Mouse (Mus musculus) midbrain, embryonic 12.5 days (tissue): ENCODE data around the gene Gramd1b. TPM values are rescaled to one million over a fixed set of nuclear protein-coding genes. Genes with fewer than 3 reads are reported as not detected.

ENCODE experiments used
- ATAC-seq: fragments of 200-750 bp; cut with Nextera tagmentation; 2 replicates; pipeline ENCODE4 v1.8.0; 2017; ENCODE audit warnings: low read depth, moderate TSS enrichment, moderate library complexity; ENCODE audit not compliant: low FRiP score
- H3K27ac ChIP-seq: fragments of 300-500 bp; sonication (generic); replicated peaks from 2 replicates; pipeline ENCODE4 v1.5.1; 2016; ENCODE audit warnings: mild to moderate bottlenecking
- H3K27me3 ChIP-seq: fragments of 300-500 bp; sonication (generic); 2 replicates; pipeline ENCODE4 v1.6.1; 2016; ENCODE audit warnings: mild to moderate bottlenecking
- H3K36me3 ChIP-seq: fragments of 300-500 bp; sonication (generic); 2 replicates; pipeline ENCODE4 v1.6.1; 2016
- H3K4me1 ChIP-seq: fragments of 300-500 bp; sonication (generic); 2 replicates; pipeline ENCODE4 v1.6.1; 2016
- H3K4me2 ChIP-seq: fragments of 300-500 bp; sonication (generic); replicated peaks from 2 replicates; pipeline ENCODE4 v1.6.1; 2016; ENCODE audit warnings: mild to moderate bottlenecking, moderate library complexity
- H3K4me3 ChIP-seq: fragments of 300-500 bp; sonication (generic); 2 replicates; pipeline ENCODE4 v1.5.1; 2016; ENCODE audit warnings: mild to moderate bottlenecking
- H3K9ac ChIP-seq: fragments of 300-500 bp; sonication (generic); replicated peaks from 2 replicates; pipeline ENCODE4 v1.6.1; 2016; ENCODE audit warnings: mild to moderate bottlenecking, moderate library complexity
- H3K9me3 ChIP-seq: fragments of 300-500 bp; sonication (generic); 2 replicates; pipeline ENCODE4 v1.6.1; 2016; ENCODE audit warnings: mild to moderate bottlenecking
- WGBS: fragments of 180-500 bp; shearing (Covaris S2); methylation state at CpG from one replicate; pipeline ENCODE4 v1.1.7; 2016; 5-methylcytosine and 5-hydroxymethylcytosine counted together
- polyA plus RNA-seq: library from polyadenylated mRNA; unstranded; fragments of >200 nt; fragmentation: Nextera tagmentation; extraction: Ambion mirVana; gene quantifications from 2 replicates; pipeline ENCODE4 v1.2.1, GENCODE M21; 2016

Gene Gramd1b
- polyA plus RNA-seq, 1 experiment from 2014 or later: 5.4 TPM

GRCm38 (mm10) chr9:40469403-40470137 lies 61.6 kb downstream of the Gramd1b start:
- H3K4me1 ChIP-seq: no peaks in the 10 kb centered on the region; the same call in 1 of the 2 replicates
- 79% methylated on average over 15 of the region's 15 CpGs for WGBS
- H3K27me3 ChIP-seq: no peaks in the 10 kb centered on the region
- no peaks in the 10 kb centered on the region for H3K9me3 ChIP-seq
- no peak overlapping the region for H3K27ac ChIP-seq
- no peak overlapping the region for H3K4me3 ChIP-seq
- no peak for ATAC-seq
- H3K9ac ChIP-seq: no peak overlapping the region
- H3K4me2 ChIP-seq: no peak overlapping the region
- no peaks in the 10 kb centered on the region for H3K36me3 ChIP-seq

- Histone ChIP-seq H3K9ac (no peak overlapping the region), H3K9me3 (no peaks in the 10 kb centered on the region), H3K27ac (no peak overlapping the region), H3K36me3 (no peaks in the 10 kb centered on the region), H3K27me3 (no peaks in the 10 kb centered on the region), H3K4me1 (no peaks in the 10 kb centered on the region; the same call in 1 of the 2 replicates), H3K4me3 (no peak overlapping the region), H3K4me2 (no peak overlapping the region)
- 69% methylated on average over 7 of the region's 7 CpGs for WGBS
- no peak for ATAC-seq
Observed at GRCm38 (mm10) chr9:40466782-40467181, 64.4 kb downstream of the Gramd1b start.

- no peak for ATAC-seq
- H3K27ac ChIP-seq: no peak overlapping the region
- no peaks in the 10 kb centered on the region for H3K36me3 ChIP-seq
- H3K4me1 ChIP-seq: peaks cover 4% of the 10 kb centered on the region; the same call in 1 of the 2 replicates
- no peak overlapping the region for H3K9ac ChIP-seq
- 90% methylated on average over 5 of the region's 5 CpGs for WGBS
- no peak overlapping the region for H3K4me3 ChIP-seq
- H3K4me2 ChIP-seq: no peak overlapping the region
- no peaks in the 10 kb centered on the region for H3K9me3 ChIP-seq
- H3K27me3 ChIP-seq: no peaks in the 10 kb centered on the region
Observed at GRCm38 (mm10) chr9:40465596-40465995, 65.6 kb downstream of the Gramd1b start.

GRCm38 (mm10) chr9:40462401-40462800 lies 68.8 kb downstream of the Gramd1b start:
- no peak overlapping the region for H3K4me2 ChIP-seq
- WGBS: 61% methylated on average over 6 of the region's 6 CpGs
- H3K36me3 ChIP-seq: no peaks in the 10 kb centered on the region
- no peak overlapping the region for H3K27ac ChIP-seq
- 0 out of 2 replicates have a peak, but pooled peaks cover 4% of the 10 kb centered on the region for H3K4me1 ChIP-seq
- ATAC-seq: no peak
- peaks cover 7% of the 10 kb centered on the region; the same call in 1 of the 2 replicates for H3K27me3 ChIP-seq
- no peak overlapping the region for H3K9ac ChIP-seq
- H3K9me3 ChIP-seq: no peaks in the 10 kb centered on the region
- no peak overlapping the region for H3K4me3 ChIP-seq

- H3K9ac ChIP-seq: no peak overlapping the region
- no peak overlapping the region for H3K4me2 ChIP-seq
- no peaks in the 10 kb centered on the region for H3K9me3 ChIP-seq
- ATAC-seq: no peak
- no peaks in the 10 kb centered on the region for H3K36me3 ChIP-seq
- 45% methylated on average over 6 of the region's 6 CpGs for WGBS
- H3K27me3 ChIP-seq: peaks cover 23% of the 10 kb centered on the region
- H3K4me3 ChIP-seq: no peak overlapping the region
- H3K4me1 ChIP-seq: peaks cover 12% of the 10 kb centered on the region
- H3K27ac ChIP-seq: no peak overlapping the region
Observed at GRCm38 (mm10) chr9:40460781-40461180, 70.4 kb downstream of the Gramd1b start.

GRCm38 (mm10) chr9:40459304-40460280 lies 71.6 kb downstream of the Gramd1b start:
- no peak for ATAC-seq

GRCm38 (mm10) chr9:40458559-40459303 lies 72.5 kb downstream of the Gramd1b start:
- no peak overlapping the region for H3K9ac ChIP-seq
- ATAC-seq: no peak
- H3K27me3 ChIP-seq: peaks cover 43% of the 10 kb centered on the region
- WGBS: 83% methylated on average over 4 of the region's 4 CpGs
- peaks cover 18% of the 10 kb centered on the region for H3K4me1 ChIP-seq
- H3K4me2 ChIP-seq: no peak overlapping the region
- no peak overlapping the region for H3K27ac ChIP-seq
- no peaks in the 10 kb centered on the region for H3K36me3 ChIP-seq
- H3K9me3 ChIP-seq: no peaks in the 10 kb centered on the region
- H3K4me3 ChIP-seq: no peak overlapping the region

More at GRCm38 (mm10) chr9:40459304-40460280, 71.6 kb downstream of the Gramd1b start:
- no peaks in the 10 kb centered on the region for H3K9me3 ChIP-seq
- no peaks in the 10 kb centered on the region for H3K36me3 ChIP-seq
- H3K27me3 ChIP-seq: peaks cover 35% of the 10 kb centered on the region
- WGBS: 79% methylated on average over 5 of the region's 5 CpGs
- H3K4me3 ChIP-seq: no peak overlapping the region
- no peak overlapping the region for H3K4me2 ChIP-seq
- no peak overlapping the region for H3K27ac ChIP-seq
- H3K4me1 ChIP-seq: peaks cover 18% of the 10 kb centered on the region
- no peak overlapping the region for H3K9ac ChIP-seq

GRCm38 (mm10) chr9:40457448-40457847 lies 73.7 kb downstream of the Gramd1b start:
- Histone ChIP-seq H3K36me3 (no peaks in the 10 kb centered on the region), H3K9me3 (no peaks in the 10 kb centered on the region), H3K4me3 (no peak overlapping the region), H3K27ac (no peak overlapping the region), H3K4me2 (no peak overlapping the region), H3K9ac (no peak overlapping the region), H3K27me3 (peaks cover 47% of the 10 kb centered on the region), H3K4me1 (peaks cover 18% of the 10 kb centered on the region)
- 73% methylated on average over 5 of the region's 5 CpGs for WGBS
- ATAC-seq: no peak

GRCm38 (mm10) chr9:40456191-40456590 lies 75.0 kb downstream of the Gramd1b start:
- Histone ChIP-seq H3K27me3 (peaks cover 47% of the 10 kb centered on the region), H3K9ac (peak overlapping the region; percentile 70), H3K4me1 (peaks cover 18% of the 10 kb centered on the region), H3K36me3 (no peaks in the 10 kb centered on the region), H3K9me3 (no peaks in the 10 kb centered on the region), H3K27ac (no peak overlapping the region), H3K4me2 (peak overlapping the region; percentile 98), H3K4me3 (peak overlapping the region; percentile 60)
- peak; percentile 77 for ATAC-seq
- under 1% methylated on average over 7 of the region's 7 CpGs for WGBS

- H3K27me3 ChIP-seq: peaks cover 47% of the 10 kb centered on the region
- no peaks in the 10 kb centered on the region for H3K9me3 ChIP-seq
- peak overlapping the region; percentile 98 for H3K4me2 ChIP-seq
- peak overlapping the region; percentile 60 for H3K4me3 ChIP-seq
- under 1% methylated on average over 75 of the region's 77 CpGs for WGBS
- peak; percentile 48 for ATAC-seq
- H3K9ac ChIP-seq: peak overlapping the region; percentile 70
- no peaks in the 10 kb centered on the region for H3K36me3 ChIP-seq
- peaks cover 14% of the 10 kb centered on the region for H3K4me1 ChIP-seq
- H3K27ac ChIP-seq: no peak overlapping the region
Observed at GRCm38 (mm10) chr9:40455336-40456185, 75.6 kb downstream of the Gramd1b start.

GRCm38 (mm10) chr9:40455020-40455335 lies 76.2 kb downstream of the Gramd1b start:
- Histone ChIP-seq H3K4me2 (peak overlapping the region; percentile 98), H3K36me3 (no peaks in the 10 kb centered on the region), H3K4me1 (peaks cover 14% of the 10 kb centered on the region), H3K27ac (no peak overlapping the region), H3K9ac (peak overlapping the region; percentile 70), H3K4me3 (peak overlapping the region; percentile 60), H3K9me3 (no peaks in the 10 kb centered on the region), H3K27me3 (peaks cover 47% of the 10 kb centered on the region)
- peak; percentile 20 for ATAC-seq
- 5% methylated on average over 8 of the region's 8 CpGs for WGBS
